Mouse (Mus musculus) adrenal gland, postnatal 4 days (tissue): ENCODE results near the gene Rbsn. TPM values are rescaled to one million over a fixed set of nuclear protein-coding genes. Genes with fewer than 3 reads are reported as not detected.

Experiments
- DNase-seq, 2 experiments: peaks; one replicate each; pipeline ENCODE4 v3.0.0; 2021 to 2022; ENCODE audit warnings: low spot score in 2 of 2, mixed read lengths in 2 of 2
- long read RNA-seq, 2 experiments: library from polyadenylated mRNA; stranded (forward); transcript quantifications; one replicate each; pipeline ENCODE4 v2.0.0; 2021
- total RNA-seq, 2 experiments: library from RNA; stranded (reverse); gene quantifications; 2 replicates each; pipeline ENCODE4 v1.2.3; 2021

Gene Rbsn
- 10 to 100 TPM; 26.5 to 31.3 TPM for total RNA-seq
- long read RNA-seq, experiment 1, full-length matches to known transcripts = 4 of 9 reads
- long read RNA-seq, experiment 1, partial matches to known transcripts = 1 of 9 reads
- long read RNA-seq, experiment 1, other reads (novel, unspliced or antisense) = 4 of 9 reads
- long read RNA-seq, experiment 2, full-length matches to known transcripts = 24 of 42 reads
- long read RNA-seq, experiment 2, partial matches to known transcripts = 4 of 42 reads
- long read RNA-seq, experiment 2, other reads (novel, unspliced or antisense) = 14 of 42 reads

GRCm38 (mm10) chr6:92214773-92215449 lies at the start of gene Rbsn:
Rbsn (minus strand) TSS chr6:92214925.
- peak; percentile 68 to 76 for DNase-seq

GRCm38 (mm10) chr6:92261162-92261843 lies 46.6 kb upstream of the Rbsn start:
- DNase-seq = no peak

GRCm38 (mm10) chr6:92255346-92255745 lies 40.6 kb upstream of the Rbsn start:
- DNase-seq = no peak

- DNase-seq = no peak
Measured at GRCm38 (mm10) chr6:92253253-92253870, 38.6 kb upstream of the Rbsn start.

- no peak for DNase-seq
Measured at GRCm38 (mm10) chr6:92247215-92247919, 32.6 kb upstream of the Rbsn start.

- DNase-seq = no peak
Measured at GRCm38 (mm10) chr6:92246335-92246734, 31.6 kb upstream of the Rbsn start.

GRCm38 (mm10) chr6:92244591-92244990 lies 29.9 kb upstream of the Rbsn start, which contains the start of gene Trh:
Trh (minus strand) TSS chr6:92244650.
- DNase-seq = no peak

GRCm38 (mm10) chr6:92241178-92241906 lies 26.6 kb upstream of the Rbsn start:
- DNase-seq = peak in 1 of 2 experiments; percentile 22

- no peak for DNase-seq
Measured at GRCm38 (mm10) chr6:92235036-92235435, 20.3 kb upstream of the Rbsn start.

- no peak for DNase-seq
Measured at GRCm38 (mm10) chr6:92231762-92232161, 17.0 kb upstream of the Rbsn start.

GRCm38 (mm10) chr6:92231356-92231755 lies 16.6 kb upstream of the Rbsn start:
- DNase-seq = no peak

- DNase-seq = no peak
Measured at GRCm38 (mm10) chr6:92229586-92229985, 14.9 kb upstream of the Rbsn start.

- no peak for DNase-seq
Measured at GRCm38 (mm10) chr6:92229103-92229502, 14.4 kb upstream of the Rbsn start.

GRCm38 (mm10) chr6:92224981-92225380 lies 10.3 kb upstream of the Rbsn start:
- DNase-seq = no peak

GRCm38 (mm10) chr6:92222021-92222420 lies 7.3 kb upstream of the Rbsn start:
- DNase-seq = no peak

- no peak for DNase-seq
Measured at GRCm38 (mm10) chr6:92221604-92222003, 6.9 kb upstream of the Rbsn start.

GRCm38 (mm10) chr6:92219445-92219844 lies 4.7 kb upstream of the Rbsn start:
- peak in 1 of 2 experiments; percentile 17 for DNase-seq

GRCm38 (mm10) chr6:92214055-92214772 lies 511 bp downstream of the Rbsn start:
- no peak for DNase-seq

- no peak for DNase-seq
Measured at GRCm38 (mm10) chr6:92199414-92199813, 15.3 kb downstream of the Rbsn start.

- no peak for DNase-seq
Measured at GRCm38 (mm10) chr6:92184178-92184577, 30.5 kb downstream of the Rbsn start.
